Comparison of ENCODE assay signal across 8 mouse cellular contexts in genomic region chr5:64808106-64809010, GRCm38 (mm10). TPM values are rescaled to one million over a fixed set of nuclear protein-coding genes. Genes with fewer than 3 reads are reported as not detected.
A peak's percentile ranks its signal among the peaks of the same experiment; 100 is the strongest.
DNase-seq lines count a peak whose midpoint lies in the region; ATAC-seq and TF ChIP-seq lines count a peak whose summit lies in the region.

No protein-coding gene starts in this region.

- 43% methylated on average over 24 of the region's 24 CpGs for WGBS in forebrain, embryonic 12.5 days
- 45% methylated on average over 24 of the region's 24 CpGs for WGBS in intestine, embryonic 15.5 days
- 43% methylated on average over 24 of the region's 24 CpGs for WGBS in lung, embryonic 14.5 days

- H3K27me3 ChIP-seq in forebrain, embryonic 12.5 days = no peaks in the 10 kb centered on the region
- H3K27me3 ChIP-seq in intestine, embryonic 15.5 days (replicated peaks) = no peaks in the 10 kb centered on the region
- H3K27me3 ChIP-seq in lung, embryonic 14.5 days (ENCODE audit: insufficient read depth, low read length) = no peaks in the 10 kb centered on the region

- ATAC-seq in forebrain, embryonic 12.5 days (ENCODE audit: low FRiP score) = no peak
- ATAC-seq in intestine, embryonic 15.5 days = no peak
- ATAC-seq in lung, embryonic 14.5 days (ENCODE audit: insufficient read depth) = no peak
- ATAC-seq in granulocyte monocyte progenitor cell, adult 5-6 weeks (replicated peaks; ENCODE audit: poor library complexity, severe bottlenecking) = no peak
- no peak for ATAC-seq in megakaryocyte progenitor cell, adult 5-6 weeks (replicated peaks; ENCODE audit: poor library complexity)

- peak overlapping the region; percentile 31 for H3K4me2 ChIP-seq in forebrain, embryonic 12.5 days
- peak overlapping the region; percentile 68 for H3K4me2 ChIP-seq in intestine, embryonic 15.5 days (replicated peaks)
- H3K4me2 ChIP-seq in lung, embryonic 14.5 days = peak overlapping the region; percentile 70

- no peaks in the 10 kb centered on the region; the same call in 1 of the 2 replicates for H3K36me3 ChIP-seq in forebrain, embryonic 12.5 days (replicated peaks)
- no peaks in the 10 kb centered on the region for H3K36me3 ChIP-seq in intestine, embryonic 15.5 days
- H3K36me3 ChIP-seq in lung, embryonic 14.5 days (ENCODE audit: insufficient read depth) = peaks cover 8% of the 10 kb centered on the region; the same call in 1 of the 2 replicates

- no peak for TF ChIP-seq CTCF in lung, embryonic 14.5 days (IDR thresholded peaks at IDR 0.05; ENCODE audit: low read depth)

- H3K9ac ChIP-seq in forebrain, embryonic 12.5 days = no peak overlapping the region
- no peak overlapping the region; the same call in none of the 2 replicates for H3K9ac ChIP-seq in intestine, embryonic 15.5 days
- 0 out of 2 replicates have a peak overlapping the region, but pooled peaks have one; percentile 17 for H3K9ac ChIP-seq in lung, embryonic 14.5 days

- H3K4me1 ChIP-seq in forebrain, embryonic 12.5 days = peaks cover 72% of the 10 kb centered on the region
- peaks cover 58% of the 10 kb centered on the region for H3K4me1 ChIP-seq in intestine, embryonic 15.5 days (replicated peaks)
- H3K4me1 ChIP-seq in lung, embryonic 14.5 days (ENCODE audit: insufficient read depth) = peaks cover 50% of the 10 kb centered on the region

- peak; percentile 40 for DNase-seq in kidney, adult 18-20 months
- no peak for DNase-seq in kidney, adult 11 months
- DNase-seq in lung, embryonic 14.5 days = peak; percentile 68
- no peak for DNase-seq in gastrocnemius, postnatal 14 days

- H3K9me3 ChIP-seq in forebrain, embryonic 12.5 days = no peaks in the 10 kb centered on the region
- no peaks in the 10 kb centered on the region for H3K9me3 ChIP-seq in intestine, embryonic 15.5 days
- no peaks in the 10 kb centered on the region for H3K9me3 ChIP-seq in lung, embryonic 14.5 days (ENCODE audit: low read depth, low read length)

- no peak overlapping the region for H3K4me3 ChIP-seq in forebrain, embryonic 12.5 days (replicated peaks)
- H3K4me3 ChIP-seq in intestine, embryonic 15.5 days (replicated peaks) = peak overlapping the region; percentile 16
- H3K4me3 ChIP-seq in lung, embryonic 14.5 days (ENCODE audit: low read depth, low read length) = peak overlapping the region; percentile 5; the same call in 1 of the 2 replicates

- intact Hi-C loops in gastrocnemius, postnatal 14 days (cut with DNase I; ENCODE audit: low total_unique reads) = no loop called here

- H3K27ac ChIP-seq in forebrain, embryonic 12.5 days = peak overlapping the region; percentile 76
- peak overlapping the region; percentile 75 for H3K27ac ChIP-seq in intestine, embryonic 15.5 days
- peak overlapping the region; percentile 61 for H3K27ac ChIP-seq in lung, embryonic 14.5 days (ENCODE audit: low read depth)

RNA-seq across cellular contexts. Expression of gene Klf3, which starts 5.2 kb away (rescaled TPM):
- polyA plus RNA-seq in forebrain, embryonic 12.5 days (2016; fragmentation: Nextera tagmentation; extraction: Ambion mirVana) = 32.5 and 33.6 TPM in 2 replicates
- polyA plus RNA-seq in intestine, embryonic 15.5 days (2015; fragmentation: Nextera tagmentation; extraction: Ambion mirVana) = 87.6 and 91.8 TPM in 2 replicates
- polyA plus RNA-seq in lung, embryonic 14.5 days (2014; fragmentation: Nextera tagmentation; extraction: Ambion mirVana) = 63.2 and 69.3 TPM in 2 replicates
- total RNA-seq in granulocyte monocyte progenitor cell, adult 5-6 weeks (2014; fragmentation: Nextera tagmentation) = 23.6 and 28.1 TPM in 2 replicates
- total RNA-seq in granulocyte monocyte progenitor cell, adult 5-6 weeks (2017) = 6.9 and 8.9 TPM in 2 replicates
- total RNA-seq in megakaryocyte progenitor cell, adult 5-6 weeks (2015) = 30.7 and 42.7 TPM in 2 replicates
- total RNA-seq in megakaryocyte progenitor cell, adult 5-6 weeks (2017) = 9.4 and 12.5 TPM in 2 replicates
- 10 to 100 TPM; 23.7 to 26.6 TPM for total RNA-seq in gastrocnemius, postnatal 14 days (2021)

Comparison
In these comparisons a context has a peak if more than half of its experiments do, and no peak if none do; other contexts are left out.
1. DNase-seq: peak in kidney, adult 18-20 months (single experiment) and lung, embryonic 14.5 days (single experiment); none in kidney, adult 11 months (single experiment) and gastrocnemius, postnatal 14 days (single experiment).
2. Peak in every context shown above with its lines, with median percentiles within 50 percentile points of each other: H3K27ac ChIP-seq and H3K4me2 ChIP-seq.